Comparison of ENCODE assay signal across 9 mouse cellular contexts in the genomic region with DNA sequence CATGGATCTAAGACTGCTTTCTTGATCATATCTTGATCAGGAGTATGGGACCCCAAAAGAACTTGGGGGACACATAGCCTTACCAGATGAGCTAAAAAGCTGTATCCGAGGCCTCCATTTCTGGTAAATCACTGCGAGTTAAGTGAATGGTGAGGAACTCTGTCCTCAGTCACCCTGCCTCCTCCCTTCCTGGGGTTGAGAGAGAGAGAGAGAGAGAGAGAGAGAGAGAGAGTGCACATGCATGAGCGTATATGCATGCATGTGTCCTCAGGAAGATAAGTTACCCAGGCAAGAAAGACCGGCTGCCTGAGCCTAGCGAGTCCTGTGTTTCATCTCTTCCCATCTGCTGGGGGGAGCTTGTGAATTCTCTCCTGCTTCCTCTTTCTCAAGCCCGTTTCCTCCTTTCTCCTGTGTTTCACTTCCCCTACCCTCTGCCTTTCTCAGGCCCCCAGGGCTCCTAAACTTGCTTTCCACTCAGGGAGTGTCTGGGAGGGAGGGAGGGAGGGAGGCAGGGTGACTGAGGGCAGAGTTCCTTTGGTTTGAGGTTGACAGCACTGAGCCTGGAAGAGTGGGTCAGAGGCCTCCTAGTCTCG. TPM values are rescaled to one million over a fixed set of nuclear protein-coding genes. Genes with fewer than 3 reads are reported as not detected.
A peak's percentile ranks its signal among the peaks of the same experiment; 100 is the strongest.
DNase-seq lines count a peak whose midpoint lies in the region; ATAC-seq and TF ChIP-seq lines count a peak whose summit lies in the region.
"Had no signal": no experiment of that assay in that cellular context is flagged by ENCODE, and none has a peak within 500 bp of the region (broad histone marks: within the 10 kb centered on the region; RNA-seq: fewer than 3 reads in every experiment).

No protein-coding gene starts in this region.

- no peaks in the 10 kb centered on the region for H3K36me3 ChIP-seq in hindbrain, embryonic 12.5 days
- H3K36me3 ChIP-seq in hindbrain, postnatal 0 days (ENCODE audit: insufficient read depth, low read length): no peaks in the 10 kb centered on the region
- H3K36me3 ChIP-seq in embryonic facial prominence, embryonic 14.5 days (ENCODE audit: control insufficient read depth, insufficient read depth, low read length): 0 out of 2 replicates have a peak, but pooled peaks cover 1% of the 10 kb centered on the region
- peaks cover 8% of the 10 kb centered on the region for H3K36me3 ChIP-seq in liver, embryonic 16.5 days (ENCODE audit: control insufficient read depth, insufficient read depth)

- peaks cover 36% of the 10 kb centered on the region for H3K4me1 ChIP-seq in hindbrain, embryonic 12.5 days
- H3K4me1 ChIP-seq in hindbrain, postnatal 0 days (ENCODE audit: insufficient read depth, low read length): peaks cover 19% of the 10 kb centered on the region
- peaks cover 22% of the 10 kb centered on the region for H3K4me1 ChIP-seq in embryonic facial prominence, embryonic 14.5 days (ENCODE audit: control insufficient read depth, insufficient read depth, low read length)
- H3K4me1 ChIP-seq in liver, embryonic 16.5 days (ENCODE audit: control insufficient read depth, low read depth, low read length): peaks cover 47% of the 10 kb centered on the region

- 0 out of 2 replicates have a peak overlapping the region, but pooled peaks have one; percentile 13 for H3K9ac ChIP-seq in hindbrain, embryonic 12.5 days
- no peak overlapping the region for H3K9ac ChIP-seq in hindbrain, postnatal 0 days (replicated peaks; ENCODE audit: low read length)
- no peak overlapping the region for H3K9ac ChIP-seq in embryonic facial prominence, embryonic 14.5 days (ENCODE audit: low read depth, low read length)
- H3K9ac ChIP-seq in liver, embryonic 16.5 days (ENCODE audit: low read depth, low read length): no peak overlapping the region

- no peak for ATAC-seq in hindbrain, embryonic 12.5 days (ENCODE audit: low FRiP score)
- ATAC-seq in hindbrain, postnatal 0 days: no peak
- ATAC-seq in embryonic facial prominence, embryonic 14.5 days (ENCODE audit: low read depth): no peak
- ATAC-seq in liver, embryonic 16.5 days (ENCODE audit: low read depth): no peak
- ATAC-seq in inflammation-experienced regulatory T-cells, adult 6 months: no peak

- DNase-seq in hindbrain, postnatal 0 days (ENCODE audit: low spot score): no peak
- DNase-seq in A20 (ENCODE audit: low read depth, low spot score): peak; percentile 75
- DNase-seq in embryonic facial prominence, embryonic 14.5 days (ENCODE audit: low spot score): no peak
- no peak for DNase-seq in cerebellum, adult 11-12 months
- DNase-seq in T-cell, adult 2 months (ENCODE audit: low spot score): no peak

- no peak overlapping the region for H3K27ac ChIP-seq in hindbrain, embryonic 12.5 days
- no peak overlapping the region; the same call in 1 of the 2 replicates for H3K27ac ChIP-seq in hindbrain, postnatal 0 days
- H3K27ac ChIP-seq in embryonic facial prominence, embryonic 14.5 days (replicated peaks; ENCODE audit: low read depth, low read length): 0 out of 2 replicates have a peak overlapping the region, but pooled peaks have one; percentile 28
- peak overlapping the region; percentile 56 for H3K27ac ChIP-seq in liver, embryonic 16.5 days (ENCODE audit: low read length)

- no peak overlapping the region for H3K4me3 ChIP-seq in hindbrain, embryonic 12.5 days
- no peak overlapping the region for H3K4me3 ChIP-seq in hindbrain, postnatal 0 days (ENCODE audit: low read length)
- H3K4me3 ChIP-seq in embryonic facial prominence, embryonic 14.5 days (ENCODE audit: low read depth, low read length): no peak overlapping the region
- H3K4me3 ChIP-seq in liver, embryonic 16.5 days (ENCODE audit: low read depth, low read length): no peak overlapping the region

- H3K9me3 ChIP-seq in hindbrain, embryonic 12.5 days (replicated peaks): no peaks in the 10 kb centered on the region
- no peaks in the 10 kb centered on the region for H3K9me3 ChIP-seq in hindbrain, postnatal 0 days (ENCODE audit: low read length)
- peaks cover 5% of the 10 kb centered on the region; the same call in 1 of the 2 replicates for H3K9me3 ChIP-seq in embryonic facial prominence, embryonic 14.5 days (ENCODE audit: control insufficient read depth, low read length)
- H3K9me3 ChIP-seq in liver, embryonic 16.5 days (replicated peaks; ENCODE audit: control insufficient read depth, low read length): peaks cover 3% of the 10 kb centered on the region

- 57% methylated on average over 7 of the region's 7 CpGs for WGBS in hindbrain, embryonic 12.5 days
- WGBS in hindbrain, postnatal 0 days: 53% methylated on average over 6 of the region's 7 CpGs
- 41% methylated on average over 6 of the region's 7 CpGs for WGBS in embryonic facial prominence, embryonic 14.5 days
- 46% methylated on average over 7 of the region's 7 CpGs for WGBS in liver, embryonic 16.5 days (ENCODE audit: insufficient replicate concordance)

- no peak for TF ChIP-seq CTCF in hindbrain, postnatal 0 days (IDR thresholded peaks at IDR 0.05; ENCODE audit: low read depth)

- no peak overlapping the region for H3K4me2 ChIP-seq in hindbrain, embryonic 12.5 days (replicated peaks)
- no peak overlapping the region for H3K4me2 ChIP-seq in hindbrain, postnatal 0 days (ENCODE audit: low read depth, low read length)
- no peak overlapping the region for H3K4me2 ChIP-seq in embryonic facial prominence, embryonic 14.5 days (ENCODE audit: low read depth, low read length)
- H3K4me2 ChIP-seq in liver, embryonic 16.5 days (ENCODE audit: low read depth, low read length): 0 out of 2 replicates have a peak overlapping the region, but pooled peaks have one; percentile 5

- H3K27me3 ChIP-seq in hindbrain, embryonic 12.5 days: peaks cover 16% of the 10 kb centered on the region
- no peaks in the 10 kb centered on the region for H3K27me3 ChIP-seq in hindbrain, postnatal 0 days (ENCODE audit: insufficient read depth, low read length)
- 0 out of 2 replicates have a peak, but pooled peaks cover 5% of the 10 kb centered on the region for H3K27me3 ChIP-seq in embryonic facial prominence, embryonic 14.5 days (replicated peaks; ENCODE audit: control insufficient read depth, insufficient read depth, low read length)
- no peaks in the 10 kb centered on the region for H3K27me3 ChIP-seq in liver, embryonic 16.5 days (ENCODE audit: control insufficient read depth, insufficient read depth, low read depth, low read length)

RNA-seq across cellular contexts. Expression of gene Ccdc97, which starts 12.2 kb away (rescaled TPM):
- 32.8 and 36.0 TPM in 2 replicates for polyA plus RNA-seq in hindbrain, embryonic 12.5 days (2016; fragmentation: Nextera tagmentation; extraction: Ambion mirVana)
- 41.2 and 43.1 TPM in 2 replicates for total RNA-seq in hindbrain, postnatal 0 days (2014; rRNA removed)
- 23.1 and 26.6 TPM in 2 replicates for polyA plus RNA-seq in hindbrain, postnatal 0 days (2015; fragmentation: Nextera tagmentation; extraction: Ambion mirVana)
- 25.1 and 28.0 TPM in 2 replicates for polyA plus RNA-seq in embryonic facial prominence, embryonic 14.5 days (2014; fragmentation: Nextera tagmentation; extraction: Ambion mirVana)
- 8.5 and 11.9 TPM in 2 replicates for polyA plus RNA-seq in liver, embryonic 16.5 days (2015; fragmentation: Nextera tagmentation; extraction: Ambion mirVana)
- 10 to 100 TPM; 41.2 to 45.8 (median 45.8) TPM for polyA plus RNA-seq in inflammation-experienced regulatory T-cells, adult 6 months (2017; shearing (Covaris generic))

RNA-seq across cellular contexts. Expression of gene Tgfb1, which starts 19.9 kb away (rescaled TPM):
- polyA plus RNA-seq in hindbrain, embryonic 12.5 days (2016; fragmentation: Nextera tagmentation; extraction: Ambion mirVana): 1.6 and 1.8 TPM in 2 replicates
- 2.3 and 2.4 TPM in 2 replicates for total RNA-seq in hindbrain, postnatal 0 days (2014; rRNA removed)
- 0.76 and 0.98 TPM in 2 replicates for polyA plus RNA-seq in hindbrain, postnatal 0 days (2015; fragmentation: Nextera tagmentation; extraction: Ambion mirVana)
- 3.0 and 3.9 TPM in 2 replicates for polyA plus RNA-seq in embryonic facial prominence, embryonic 14.5 days (2014; fragmentation: Nextera tagmentation; extraction: Ambion mirVana)
- polyA plus RNA-seq in liver, embryonic 16.5 days (2015; fragmentation: Nextera tagmentation; extraction: Ambion mirVana): 3.1 and 4.1 TPM in 2 replicates
- 1 to 10 TPM; 4.6 to 6.7 (median 5.4) TPM for polyA plus RNA-seq in inflammation-experienced regulatory T-cells, adult 6 months (2017; shearing (Covaris generic))

RNA-seq across cellular contexts. Expression of gene B9d2, which starts 26.1 kb away (rescaled TPM):
- polyA plus RNA-seq in hindbrain, embryonic 12.5 days (2016; fragmentation: Nextera tagmentation; extraction: Ambion mirVana): 25.9 and 30.8 TPM in 2 replicates
- total RNA-seq in hindbrain, postnatal 0 days (2014; rRNA removed): 29.5 and 51.3 TPM in 2 replicates
- 50.8 and 55.6 TPM in 2 replicates for polyA plus RNA-seq in hindbrain, postnatal 0 days (2015; fragmentation: Nextera tagmentation; extraction: Ambion mirVana)
- 25.1 and 27.5 TPM in 2 replicates for polyA plus RNA-seq in embryonic facial prominence, embryonic 14.5 days (2014; fragmentation: Nextera tagmentation; extraction: Ambion mirVana)
- 20.1 and 21.0 TPM in 2 replicates for polyA plus RNA-seq in liver, embryonic 16.5 days (2015; fragmentation: Nextera tagmentation; extraction: Ambion mirVana)
- polyA plus RNA-seq in inflammation-experienced regulatory T-cells, adult 6 months (2017; shearing (Covaris generic)): 10 to 100 TPM; 55.9 to 76.1 (median 57.2) TPM

RNA-seq across cellular contexts. Expression of gene Tmem91, which starts 31.7 kb away (rescaled TPM):
- 3.5 and 4.6 TPM in 2 replicates for polyA plus RNA-seq in hindbrain, embryonic 12.5 days (2016; fragmentation: Nextera tagmentation; extraction: Ambion mirVana)
- total RNA-seq in hindbrain, postnatal 0 days (2014; rRNA removed): 62.1 and 115 TPM in 2 replicates
- 182 and 185 TPM in 2 replicates for polyA plus RNA-seq in hindbrain, postnatal 0 days (2015; fragmentation: Nextera tagmentation; extraction: Ambion mirVana)
- polyA plus RNA-seq in embryonic facial prominence, embryonic 14.5 days (2014; fragmentation: Nextera tagmentation; extraction: Ambion mirVana): 1.9 and 3.0 TPM in 2 replicates
- polyA plus RNA-seq in liver, embryonic 16.5 days (2015; fragmentation: Nextera tagmentation; extraction: Ambion mirVana): 0.78 and 1.3 TPM in 2 replicates
- 10 to 100 TPM in 2 of 3 experiments, 1 to 10 TPM in 1; 8.2 to 23.6 (median 14.4) TPM for polyA plus RNA-seq in inflammation-experienced regulatory T-cells, adult 6 months (2017; shearing (Covaris generic))
- total RNA-seq: adrenal gland, adult 18-20 months had no signal

RNA-seq across cellular contexts. Expression of gene Exosc5, which starts 47.7 kb away (rescaled TPM):
- polyA plus RNA-seq in hindbrain, embryonic 12.5 days (2016; fragmentation: Nextera tagmentation; extraction: Ambion mirVana): 46.8 and 50.0 TPM in 2 replicates
- total RNA-seq in hindbrain, postnatal 0 days (2014; rRNA removed): 27.9 and 33.9 TPM in 2 replicates
- polyA plus RNA-seq in hindbrain, postnatal 0 days (2015; fragmentation: Nextera tagmentation; extraction: Ambion mirVana): 36.5 and 39.2 TPM in 2 replicates
- 62.3 and 65.1 TPM in 2 replicates for polyA plus RNA-seq in embryonic facial prominence, embryonic 14.5 days (2014; fragmentation: Nextera tagmentation; extraction: Ambion mirVana)
- 39.1 and 40.7 TPM in 2 replicates for polyA plus RNA-seq in liver, embryonic 16.5 days (2015; fragmentation: Nextera tagmentation; extraction: Ambion mirVana)
- polyA plus RNA-seq in inflammation-experienced regulatory T-cells, adult 6 months (2017; shearing (Covaris generic)): 100 to 1,000 TPM in 2 of 3 experiments, 10 to 100 TPM in 1; 65.5 to 124 (median 103) TPM

Comparison
In these comparisons a context has a peak if more than half of its experiments do, and no peak if none do; other contexts are left out.
1. H3K27ac ChIP-seq: peak in embryonic facial prominence, embryonic 14.5 days (single experiment) and liver, embryonic 16.5 days (single experiment); none in hindbrain, embryonic 12.5 days (single experiment) and hindbrain, postnatal 0 days (single experiment).